Mouse (Mus musculus) ES-E14 (cell line): ENCODE results near the gene 1700122O11Rik.

Experiments used
- CHD2 ChIP-seq: IDR thresholded peaks from 2 replicates; pipeline ENCODE4 v1.6.1; 2014; ENCODE audit warnings: mild to moderate bottlenecking, low read depth, low read length, inconsistent platforms
- HCFC1 ChIP-seq: IDR thresholded peaks from 2 replicates; pipeline ENCODE4 v1.6.1; 2012; ENCODE audit warnings: low read length, inconsistent platforms, borderline replicate concordance; ENCODE audit not compliant: insufficient read depth
- MAFK ChIP-seq: IDR thresholded peaks from 2 replicates; pipeline ENCODE4 v1.6.1; 2014; ENCODE audit warnings: mild to moderate bottlenecking, low read depth, low read length, inconsistent platforms; ENCODE audit not compliant: insufficient read depth
- ZNF384 ChIP-seq: IDR thresholded peaks from 2 replicates; pipeline ENCODE4 v1.6.1; 2012; ENCODE audit warnings: low read depth, low read length, inconsistent platforms

GRCm38 (mm10) chr17:48080626-48081025 is 42.5 kb upstream of the 1700122O11Rik start:
- no peak for TF ChIP-seq ZNF384
- no peak for TF ChIP-seq HCFC1
- TF ChIP-seq CHD2 = no peak
- TF ChIP-seq MAFK = no peak
